Mouse (Mus musculus) left cerebral cortex, postnatal 36 days (tissue): Measurements from ENCODE around the gene Comt. TPM values are rescaled to one million over a fixed set of nuclear protein-coding genes. Genes with fewer than 3 reads are reported as not detected.

Source experiments
- DNase-seq, 2 experiments: peaks; one replicate each; pipeline ENCODE4 v3.0.0; 2021 to 2022; ENCODE audit warnings: low spot score in 2 of 2, mixed read lengths in 1 of 2
- intact Hi-C: fragments of 180-260 bp; cut with DNase I; formaldehyde crosslinking; loops from one replicate; pipeline ENCODE4 v1.15.1; 2025
- total RNA-seq, 2 experiments: library from RNA; stranded (reverse); gene quantifications; 2 replicates each; pipeline ENCODE4 v1.2.3; 2021

Gene Comt
- total RNA-seq, 2 experiments from 2014 or later, result 89.1 to 100 TPM

- peak; percentile 69 to 73 for DNase-seq
- intact Hi-C loops, result no loop called here
Observed at GRCm38 (mm10) chr16:18416094-18416761, 10.4 kb downstream of the Comt start.

GRCm38 (mm10) chr16:18413032-18413816 is 13.4 kb downstream of the Comt start:
- no peak for DNase-seq
- intact Hi-C loops, result no loop called here

- intact Hi-C loops, result no loop called here
- DNase-seq, result peak in 1 of 2 experiments; percentile 52
Observed at GRCm38 (mm10) chr16:18411802-18412476, 14.7 kb downstream of the Comt start.

- intact Hi-C loops, result no loop called here
- DNase-seq, result no peak
Observed at GRCm38 (mm10) chr16:18411026-18411649, 15.5 kb downstream of the Comt start.

GRCm38 (mm10) chr16:18410418-18410817 is 16.2 kb downstream of the Comt start:
- DNase-seq, result no peak
- intact Hi-C loops, result no loop called here

- intact Hi-C loops, result loop anchor here (5.0 kb wide), 1 partner anchor 62 kb away; the partner anchor contains the start of genes Arvcf and Tango2
- DNase-seq, result no peak
Observed at GRCm38 (mm10) chr16:18409776-18410175, 16.9 kb downstream of the Comt start.

- intact Hi-C loops, result loop anchor here (5.0 kb wide), 1 partner anchor 61 kb away; the partner anchor contains the start of genes Arvcf and Tango2
- DNase-seq, result no peak
Observed at GRCm38 (mm10) chr16:18407912-18408311, 18.7 kb downstream of the Comt start.

GRCm38 (mm10) chr16:18406293-18406692 is 20.4 kb downstream of the Comt start:
- intact Hi-C loops, result loop anchor here (5.0 kb wide), 1 partner anchor 59 kb away; the partner anchor contains the start of genes Arvcf and Tango2
- peak; percentile 56 to 62 for DNase-seq

GRCm38 (mm10) chr16:18405876-18406275 is 20.8 kb downstream of the Comt start:
- intact Hi-C loops, result loop anchor here (5.0 kb wide), 1 partner anchor 59 kb away; the partner anchor contains the start of genes Arvcf and Tango2
- no peak for DNase-seq

- intact Hi-C loops, result loop anchor here (5.0 kb wide), 1 partner anchor 58 kb away; the partner anchor contains the start of genes Arvcf and Tango2
- no peak for DNase-seq
Observed at GRCm38 (mm10) chr16:18405091-18405854, 21.4 kb downstream of the Comt start.

- DNase-seq, result no peak
- intact Hi-C loops, result no loop called here
Observed at GRCm38 (mm10) chr16:18403285-18403684, 23.4 kb downstream of the Comt start.

- DNase-seq, result no peak
- intact Hi-C loops, result no loop called here
Observed at GRCm38 (mm10) chr16:18400472-18401216, 26.0 kb downstream of the Comt start.

GRCm38 (mm10) chr16:18400028-18400427 is 26.6 kb downstream of the Comt start:
- peak in 1 of 2 experiments; percentile 58 for DNase-seq
- intact Hi-C loops, result no loop called here

- intact Hi-C loops, result no loop called here
- DNase-seq, result no peak
Observed at GRCm38 (mm10) chr16:18396791-18397621, 29.6 kb downstream of the Comt start.

- intact Hi-C loops, result no loop called here
- DNase-seq, result no peak
Observed at GRCm38 (mm10) chr16:18396201-18396600, 30.5 kb downstream of the Comt start.

GRCm38 (mm10) chr16:18395620-18396036 is 31.0 kb downstream of the Comt start:
- DNase-seq, result no peak
- intact Hi-C loops, result no loop called here
